Mouse (Mus musculus) ES-E14 (cell line): ENCODE results near the gene Tcf23.

Source experiments
- CHD2 ChIP-seq: IDR thresholded peaks from 2 replicates; pipeline ENCODE4 v1.6.1; 2014; ENCODE audit warnings: mild to moderate bottlenecking, low read depth, low read length, inconsistent platforms
- HCFC1 ChIP-seq: IDR thresholded peaks from 2 replicates; pipeline ENCODE4 v1.6.1; 2012; ENCODE audit warnings: low read length, inconsistent platforms, borderline replicate concordance; ENCODE audit not compliant: insufficient read depth
- MAFK ChIP-seq: IDR thresholded peaks from 2 replicates; pipeline ENCODE4 v1.6.1; 2014; ENCODE audit warnings: mild to moderate bottlenecking, low read depth, low read length, inconsistent platforms; ENCODE audit not compliant: insufficient read depth

DNA sequence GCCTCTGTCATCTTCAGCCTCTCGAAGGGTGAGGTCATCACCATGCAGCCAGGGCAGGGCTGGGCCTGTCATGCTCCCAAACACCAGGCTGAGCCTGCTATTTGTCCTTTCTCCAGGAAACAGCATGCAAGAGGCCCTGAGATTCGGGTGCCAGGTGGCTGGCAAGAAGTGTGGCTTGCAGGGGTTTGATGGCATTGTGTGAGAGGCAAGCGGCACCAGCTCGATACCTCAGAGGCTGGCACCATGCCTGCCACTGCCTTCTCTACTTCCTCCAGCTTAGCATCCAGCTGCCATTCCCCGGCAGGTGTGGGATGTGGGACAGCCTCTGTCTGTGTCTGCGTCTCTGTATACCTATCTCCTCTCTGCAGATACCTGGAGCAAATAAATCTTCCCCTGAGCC lies 37.6 kb upstream of the Tcf23 start:
- TF ChIP-seq HCFC1 (no peak), MAFK (no peak), CHD2 (no peak)
